Mouse (Mus musculus): ENCODE data around the gene Ror1.

Ror1 gene

GRCm38 (mm10) chr4:100386272-100386988, 290.8 kb downstream of the Ror1 start:
- DNase-seq (ENCODE audit: low read depth, low spot score) = no peak

DNA sequence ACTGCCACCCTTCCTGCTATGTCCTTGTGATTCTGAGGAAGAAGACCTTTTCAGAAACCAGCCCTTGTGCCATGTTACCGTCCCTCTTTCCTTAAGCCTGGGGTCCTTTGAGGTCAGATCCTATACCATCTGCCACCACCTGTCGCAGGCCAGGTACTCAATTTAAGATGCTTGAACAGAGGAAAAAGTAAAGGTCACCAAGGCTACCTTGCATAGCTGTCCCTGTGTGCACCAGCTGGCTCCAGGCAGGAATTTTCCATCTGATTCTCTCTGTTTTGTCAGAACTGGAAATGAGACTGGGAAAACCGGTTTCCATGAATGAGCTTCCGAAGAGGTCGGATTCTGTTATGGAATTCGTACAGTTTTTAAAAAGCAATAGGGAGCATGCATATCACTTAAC, 294.8 kb downstream of the Ror1 start:
- no peak for DNase-seq (ENCODE audit: low read depth, low spot score)

GRCm38 (mm10) chr4:100391021-100391420, 295.4 kb downstream of the Ror1 start:
- DNase-seq (ENCODE audit: low read depth, low spot score) = no peak

- no peak for DNase-seq (ENCODE audit: low read depth, low spot score)
These were observed 297.9 kb downstream of the Ror1 start for GRCm38 (mm10) chr4:100393374-100394061.

GRCm38 (mm10) chr4:100395407-100395806, 299.8 kb downstream of the Ror1 start:
- no peak for DNase-seq (ENCODE audit: low read depth, low spot score)

DNA sequence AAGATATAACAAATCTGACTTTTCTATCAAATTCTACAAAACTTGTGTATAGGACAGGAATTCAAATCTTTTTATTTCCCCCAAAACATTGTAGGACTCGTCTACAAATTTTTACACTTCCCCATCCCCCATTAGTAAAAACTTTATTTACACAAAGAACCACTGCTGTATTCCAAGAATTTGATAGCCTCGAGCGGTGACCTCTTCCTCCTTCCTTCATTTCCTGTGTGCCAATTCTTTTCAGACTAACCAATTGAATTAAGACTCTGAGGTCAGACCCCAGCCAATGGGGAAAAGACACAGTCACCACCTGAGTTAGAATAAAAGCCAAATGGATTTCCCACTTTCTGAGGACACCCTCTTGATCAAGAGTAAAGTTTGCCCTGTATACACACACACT, 302.5 kb downstream of the Ror1 start:
- no peak for DNase-seq (ENCODE audit: low read depth, low spot score)

GRCm38 (mm10) chr4:100401078-100401477, 305.5 kb downstream of the Ror1 start:
- DNase-seq (ENCODE audit: low read depth, low spot score) = no peak

DNA sequence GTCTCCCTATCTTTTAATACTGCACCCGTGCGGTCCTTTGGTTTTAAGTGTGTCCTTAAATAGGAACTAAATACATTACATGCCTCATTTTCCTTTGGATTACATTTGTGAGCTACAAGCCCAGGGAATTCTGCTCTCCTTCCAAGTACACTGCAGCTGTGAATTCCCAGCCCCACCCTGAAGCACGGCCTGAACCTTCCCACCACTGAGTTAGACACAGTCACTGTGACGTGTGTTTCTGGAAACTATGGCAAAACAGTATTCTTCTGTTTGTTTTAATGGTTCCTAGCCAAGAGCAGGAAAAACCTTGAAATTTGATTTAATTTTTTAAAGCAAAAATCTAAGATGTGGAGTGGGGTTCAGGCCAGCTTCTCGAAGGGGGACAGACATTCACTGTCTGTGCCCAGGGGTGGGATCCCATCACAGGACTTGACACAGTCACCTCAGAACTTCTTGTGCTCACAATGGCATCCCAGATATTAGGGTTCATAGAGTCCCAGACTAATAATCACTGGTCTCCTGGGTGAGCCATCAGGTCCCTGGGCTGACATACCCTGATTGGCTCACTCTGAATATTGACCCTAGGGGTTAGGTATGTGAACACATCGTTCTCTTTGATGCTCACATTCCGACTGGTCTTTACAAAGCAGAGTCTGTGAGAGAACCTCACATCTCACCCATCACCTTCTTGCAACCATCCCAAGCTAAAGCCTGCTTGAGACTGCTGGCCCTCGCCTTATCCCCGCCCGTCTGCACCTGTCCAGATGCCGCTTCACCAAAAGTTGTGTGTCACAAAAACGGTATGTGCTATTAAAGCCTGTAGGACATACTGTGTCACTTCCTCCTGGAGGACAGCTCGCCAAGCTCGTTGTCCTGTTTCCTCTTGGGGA, 306.2 kb downstream of the Ror1 start:
- DNase-seq (ENCODE audit: low read depth, low spot score) = no peak

DNA sequence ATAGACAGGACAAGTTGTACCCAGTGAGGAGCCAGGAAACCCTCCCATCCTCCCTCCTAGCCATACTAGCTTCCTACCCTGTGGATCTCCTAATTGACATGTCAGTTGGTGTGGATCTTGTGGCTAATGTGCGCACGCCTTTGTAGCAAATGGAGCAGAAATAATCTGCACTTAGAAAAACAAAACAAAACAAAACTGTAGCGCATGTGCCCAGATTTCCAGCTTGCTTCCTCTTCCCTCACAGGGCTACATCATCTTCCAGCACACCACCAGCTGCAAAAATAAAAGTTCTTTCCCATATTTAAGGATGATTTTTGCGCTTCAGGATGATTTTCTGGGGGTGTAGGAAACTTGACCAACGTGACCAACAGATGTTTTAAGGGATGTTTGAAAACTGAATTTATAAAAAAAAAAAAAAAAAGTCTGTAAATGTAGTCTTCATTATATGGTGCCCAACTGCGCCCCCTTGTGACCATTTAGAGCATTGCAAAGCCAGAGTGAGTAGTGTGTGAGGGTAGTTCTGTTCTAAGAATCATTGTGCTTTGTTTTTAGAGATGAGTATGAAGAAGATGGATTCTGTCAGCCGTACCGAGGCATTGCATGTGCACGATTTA, 311.8 kb downstream of the Ror1 start:
- peak; percentile 75 for DNase-seq (ENCODE audit: low read depth, low spot score)

GRCm38 (mm10) chr4:100409521-100409920, 313.9 kb downstream of the Ror1 start:
- DNase-seq (ENCODE audit: low read depth, low spot score) = no peak

DNA sequence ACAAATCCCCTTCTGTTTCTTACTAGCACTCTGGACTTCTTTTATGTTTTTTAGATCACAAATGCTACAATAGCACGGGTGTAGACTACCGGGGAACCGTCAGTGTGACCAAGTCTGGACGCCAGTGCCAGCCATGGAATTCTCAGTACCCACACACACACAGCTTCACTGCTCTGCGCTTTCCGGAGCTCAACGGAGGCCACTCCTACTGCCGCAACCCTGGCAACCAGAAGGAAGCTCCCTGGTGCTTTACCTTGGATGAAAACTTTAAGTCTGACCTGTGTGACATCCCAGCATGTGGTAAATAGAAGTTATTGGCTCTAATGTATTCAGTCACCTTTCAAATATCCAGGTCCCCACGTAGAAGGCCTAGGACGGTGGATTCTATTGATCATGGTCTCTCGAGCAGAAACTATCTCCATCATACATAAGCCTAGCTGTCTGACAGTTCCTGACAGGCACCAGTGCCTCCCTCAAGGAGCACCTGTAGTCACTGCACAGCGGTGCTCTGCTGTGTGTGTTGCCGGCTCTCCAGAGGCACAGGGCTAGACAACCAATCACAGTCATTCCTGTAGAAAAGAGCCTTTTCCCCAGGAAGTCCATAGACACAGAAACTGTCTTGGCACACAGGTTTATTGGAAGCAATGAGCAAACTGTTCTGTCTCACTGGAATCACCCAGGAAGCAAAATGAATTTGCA, 316.4 kb downstream of the Ror1 start:
- DNase-seq (ENCODE audit: low read depth, low spot score) = no peak

DNA sequence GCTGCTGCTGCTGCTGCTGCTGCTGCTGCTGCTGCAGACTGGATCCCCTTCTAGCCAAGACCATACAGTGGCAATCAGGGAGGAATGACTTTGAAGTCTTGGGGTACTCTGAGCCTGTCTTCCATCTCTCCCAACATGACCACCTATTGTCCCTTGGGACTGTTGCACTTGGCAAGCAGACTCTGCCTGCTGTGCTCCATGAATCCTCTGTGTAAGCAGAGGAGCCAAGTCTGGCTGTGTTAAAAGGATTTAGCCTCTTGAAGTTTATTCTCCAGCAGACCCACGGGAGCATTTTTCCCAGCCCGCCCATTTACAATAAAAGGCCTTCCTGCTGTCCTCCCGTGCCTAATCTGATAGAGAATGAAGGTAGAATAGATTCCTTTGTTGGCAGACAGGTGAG, 327.2 kb downstream of the Ror1 start:
- no peak for DNase-seq (ENCODE audit: low read depth, low spot score)

DNA sequence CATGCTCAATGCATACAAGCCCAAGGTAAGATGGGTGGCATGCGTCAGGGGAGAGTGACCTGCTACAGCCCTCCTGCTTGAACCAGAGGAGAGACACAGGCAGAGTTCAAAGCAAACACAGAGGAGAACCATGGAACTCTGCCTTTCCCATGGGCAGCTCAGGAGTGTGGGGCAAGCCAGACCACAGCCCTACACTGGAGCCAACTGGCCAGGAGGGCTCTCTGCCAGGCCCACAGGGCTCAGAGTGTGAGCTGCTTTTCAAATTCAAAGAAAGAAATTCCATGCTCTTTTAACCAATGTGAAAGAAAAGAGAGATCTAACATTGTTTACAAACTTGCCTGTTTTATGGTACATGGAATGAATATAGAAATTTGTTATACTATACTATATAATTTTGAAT, 330.5 kb downstream of the Ror1 start:
- DNase-seq (ENCODE audit: low read depth, low spot score) = no peak

DNA sequence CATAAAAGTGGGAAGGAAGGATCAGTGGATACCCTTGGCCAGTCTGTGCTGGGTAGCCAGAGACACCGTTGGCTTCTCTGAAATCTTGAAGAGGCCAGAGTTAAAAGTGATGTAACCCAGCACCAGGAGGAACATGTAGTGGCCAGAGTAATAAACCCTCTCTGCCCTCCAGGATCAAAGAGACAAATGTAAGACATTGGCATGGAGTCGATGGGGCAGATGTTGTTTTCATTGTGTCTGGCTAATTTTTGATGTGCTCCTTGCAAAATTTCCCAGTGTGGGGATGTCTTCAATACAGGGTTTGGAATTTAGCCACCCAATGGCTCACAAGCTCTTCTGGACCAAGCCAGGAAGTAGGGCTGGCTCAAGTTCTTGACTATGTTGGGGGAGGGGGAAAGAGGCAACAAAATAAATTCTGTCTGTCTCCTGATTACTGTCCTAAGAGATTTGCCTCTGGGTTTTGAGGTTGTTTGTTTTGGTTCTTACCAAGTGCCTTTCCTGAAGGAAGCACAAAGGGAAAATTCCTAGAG, 333.8 kb downstream of the Ror1 start:
- DNase-seq (ENCODE audit: low read depth, low spot score) = no peak

DNA sequence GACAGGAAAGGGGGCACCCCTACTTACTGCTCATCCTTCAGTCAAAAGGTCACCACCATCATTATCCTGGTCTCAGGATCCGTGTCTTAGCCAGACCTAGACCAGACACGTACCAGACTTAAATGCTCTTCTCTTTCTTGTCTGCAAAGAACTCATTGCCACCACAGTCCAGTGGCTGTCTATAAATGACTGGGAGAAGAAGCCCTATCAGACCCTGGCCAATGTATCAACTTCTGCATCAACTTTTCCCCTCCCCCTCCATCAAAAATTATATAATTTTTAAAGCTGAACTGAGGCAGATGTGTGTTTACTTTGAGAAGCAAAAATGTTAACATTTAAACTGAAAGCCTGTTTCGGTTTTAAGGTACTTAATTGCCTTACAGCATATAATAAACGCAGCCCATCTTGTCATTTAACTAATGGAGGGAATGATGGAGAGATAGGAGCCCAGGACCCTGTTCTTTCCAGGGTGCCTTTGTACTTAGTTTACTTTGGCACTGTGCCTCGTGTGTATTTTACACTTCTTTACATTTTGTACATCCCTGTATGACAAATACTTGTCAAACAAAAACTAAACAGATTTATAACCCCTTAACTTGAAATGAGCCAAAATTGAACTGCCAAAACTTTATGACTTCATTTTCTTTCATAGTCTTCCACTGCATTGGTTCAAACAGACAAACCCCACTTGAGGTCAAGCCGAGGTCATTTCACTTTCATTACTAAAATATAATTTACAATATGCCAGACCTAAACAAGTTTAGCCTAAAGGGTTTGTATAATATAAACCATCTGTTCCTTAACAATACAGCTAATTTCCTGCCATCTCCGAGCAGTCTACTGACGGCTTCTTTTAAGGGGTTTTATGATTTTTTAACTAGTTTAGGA, 339.9 kb downstream of the Ror1 start:
- DNase-seq (ENCODE audit: low read depth, low spot score) = peak; percentile 51

DNA sequence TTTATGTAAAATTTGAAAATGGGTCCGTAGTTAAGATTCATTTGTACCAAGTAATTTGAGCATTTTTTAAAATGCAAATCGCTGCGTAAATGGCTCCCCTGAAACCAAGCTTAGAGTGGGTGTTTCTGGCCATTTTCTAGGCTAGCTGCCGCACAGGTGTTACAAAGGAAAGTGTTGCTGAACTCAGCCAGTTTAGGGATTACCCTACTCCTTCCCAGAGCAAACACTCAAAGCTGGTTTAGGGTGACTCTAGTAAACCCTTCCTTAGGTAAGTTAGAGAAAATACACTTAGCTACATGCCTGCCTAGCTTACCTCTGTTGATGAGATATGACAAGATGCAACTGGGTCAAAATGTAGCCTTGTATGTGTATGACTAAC, 340.6 kb downstream of the Ror1 start:
- DNase-seq (ENCODE audit: low read depth, low spot score) = no peak

- DNase-seq (ENCODE audit: low read depth, low spot score) = no peak
These were observed 351.3 kb downstream of the Ror1 start for GRCm38 (mm10) chr4:100446897-100447296.

GRCm38 (mm10) chr4:100462493-100463120, 367.0 kb downstream of the Ror1 start:
- peak; percentile 71 for DNase-seq (ENCODE audit: low read depth, low spot score)

GRCm38 (mm10) chr4:100478592-100479321, 383.2 kb downstream of the Ror1 start, which contains the start of gene Ube2u:
Gene Ube2u (plus strand): TSS chr4:100478849.
- DNase-seq (ENCODE audit: low read depth, low spot score) = peak; percentile 45

Data from mesoderm, embryonic 11.5 days (tissue).